Mouse (Mus musculus) G1E (cell line): ENCODE measurements at regions not wholly inside any gene's neighbourhood (a gene's known extent, or its start where the extent isn't known, plus 50 kb on each side); places are given as distances from the start of the nearest gene placed in this dataset.

Source experiments
- ATAC-seq: 2 replicates; pipeline ENCODE4 v1.8.0; 2016; ENCODE audit warnings: mild to moderate bottlenecking; ENCODE audit not compliant: insufficient number of reproducible peaks, poor library complexity, low FRiP score, severe bottlenecking; ENCODE audit errors: extremely low read depth
- DNase-seq: peaks from one replicate; pipeline ENCODE4 v3.0.0; 2012; ENCODE audit warnings: low spot score
- H3K27me3 ChIP-seq: 2 replicates; pipeline ENCODE4 v1.6.1; 2012; ENCODE audit warnings: mild to moderate bottlenecking, low read length, inconsistent platforms; ENCODE audit not compliant: insufficient read depth
- H3K36me3 ChIP-seq: replicated peaks from 2 replicates; pipeline ENCODE3; 2012; ENCODE audit warnings: mild to moderate bottlenecking, inconsistent platforms
- H3K4me1 ChIP-seq: 2 replicates; pipeline ENCODE4 v1.6.1; 2012; ENCODE audit warnings: low read depth, low read length, inconsistent platforms, mixed read lengths; ENCODE audit not compliant: insufficient read depth
- H3K4me3 ChIP-seq: 2 replicates; pipeline ENCODE4 v1.5.1; 2012; ENCODE audit warnings: low read depth, mild to moderate bottlenecking, inconsistent platforms, low read length, moderate library complexity, mixed read lengths
- H3K9me3 ChIP-seq: replicated peaks from 2 replicates; pipeline ENCODE4 v1.6.1; 2012; ENCODE audit warnings: inconsistent platforms
- CTCF ChIP-seq: IDR thresholded peaks from 2 replicates; pipeline ENCODE4 v1.5.1; 2012; ENCODE audit warnings: low read depth, low read length, inconsistent platforms, mixed read lengths
- GATA1 ChIP-seq: IDR thresholded peaks from 2 replicates; pipeline ENCODE4 v1.6.1; 2012; ENCODE audit warnings: borderline replicate concordance, low read length, inconsistent platforms, mixed read lengths
- GATA2 ChIP-seq: IDR thresholded peaks from 2 replicates; pipeline ENCODE4 v1.6.1; 2012; ENCODE audit warnings: low read depth, low read length, inconsistent platforms, borderline replicate concordance
- POLR2AphosphoS5 ChIP-seq: IDR thresholded peaks from 2 replicates; pipeline ENCODE4 v1.6.1; 2012; ENCODE audit warnings: low read depth, low read length, inconsistent platforms; ENCODE audit not compliant: insufficient replicate concordance
- TAL1 ChIP-seq: conservative IDR thresholded peaks from 2 replicates; pipeline ENCODE4 v1.6.1; 2012; ENCODE audit warnings: low read depth, low read length, inconsistent platforms, mixed read lengths

- no peak for ATAC-seq
- no peaks in the 10 kb centered on the region for H3K36me3 ChIP-seq
- TF ChIP-seq POLR2AphosphoS5 (no peak), GATA1 (no peak), TAL1 (no peak), GATA2 (no peak), CTCF (no peak)
Observed at GRCm38 (mm10) chr14:97478236-97478635, 691.3 kb downstream of the Dach1 start.

GRCm38 (mm10) chr14:97450525-97451235 is 718.9 kb downstream of the Dach1 start:
- no peaks in the 10 kb centered on the region for H3K36me3 ChIP-seq
- H3K4me1 ChIP-seq, result no peaks in the 10 kb centered on the region
- H3K4me3 ChIP-seq, result no peak overlapping the region
- H3K9me3 ChIP-seq, result peaks cover 6% of the 10 kb centered on the region
- ATAC-seq, result no peak
- TF ChIP-seq POLR2AphosphoS5 (no peak), CTCF (no peak), TAL1 (no peak), GATA1 (no peak), GATA2 (no peak)
- no peaks in the 10 kb centered on the region for H3K27me3 ChIP-seq
- no peak for DNase-seq

More at GRCm38 (mm10) chr14:97478236-97478635, 691.3 kb downstream of the Dach1 start:
- Histone ChIP-seq H3K27me3 (no peaks in the 10 kb centered on the region), H3K4me1 (no peaks in the 10 kb centered on the region), H3K9me3 (no peaks in the 10 kb centered on the region), H3K4me3 (no peak overlapping the region)
- no peak for DNase-seq

- no peak for ATAC-seq
Observed at GRCm38 (mm10) chr14:97448617-97449016, 720.9 kb downstream of the Dach1 start.

GRCm38 (mm10) chr14:97446793-97447192 is 722.8 kb downstream of the Dach1 start:
- Histone ChIP-seq H3K9me3 (peaks cover 9% of the 10 kb centered on the region), H3K4me1 (no peaks in the 10 kb centered on the region), H3K27me3 (no peaks in the 10 kb centered on the region), H3K4me3 (no peak overlapping the region), H3K36me3 (no peaks in the 10 kb centered on the region)
- ATAC-seq (no peak), DNase-seq (no peak)
- TF ChIP-seq POLR2AphosphoS5 (no peak), GATA1 (no peak), CTCF (no peak), GATA2 (no peak), TAL1 (no peak)

More at GRCm38 (mm10) chr14:97448617-97449016, 720.9 kb downstream of the Dach1 start:
- DNase-seq, result no peak
- Histone ChIP-seq H3K4me1 (no peaks in the 10 kb centered on the region), H3K9me3 (peaks cover 9% of the 10 kb centered on the region), H3K36me3 (no peaks in the 10 kb centered on the region), H3K4me3 (no peak overlapping the region), H3K27me3 (no peaks in the 10 kb centered on the region)
- TF ChIP-seq TAL1, result no peak
- no peak for TF ChIP-seq GATA1

GRCm38 (mm10) chr14:97440326-97440725 is 729.2 kb downstream of the Dach1 start:
- Histone ChIP-seq H3K4me3 (no peak overlapping the region), H3K4me1 (no peaks in the 10 kb centered on the region), H3K9me3 (peaks cover 3% of the 10 kb centered on the region; the same call in 1 of the 2 replicates), H3K27me3 (no peaks in the 10 kb centered on the region), H3K36me3 (no peaks in the 10 kb centered on the region)
- TF ChIP-seq POLR2AphosphoS5, result no peak
- TF ChIP-seq TAL1, result no peak
- no peak for TF ChIP-seq GATA1
- no peak for TF ChIP-seq GATA2
- no peak for TF ChIP-seq CTCF
- DNase-seq (no peak), ATAC-seq (no peak)

- no peak overlapping the region for H3K4me3 ChIP-seq
- no peaks in the 10 kb centered on the region for H3K4me1 ChIP-seq
- no peak for DNase-seq
- TF ChIP-seq GATA1, result no peak
- TF ChIP-seq GATA2, result no peak
- TF ChIP-seq POLR2AphosphoS5, result no peak
- TF ChIP-seq TAL1, result no peak
- no peak for TF ChIP-seq CTCF
- H3K36me3 ChIP-seq, result no peaks in the 10 kb centered on the region
- no peak for ATAC-seq
- H3K9me3 ChIP-seq, result no peaks in the 10 kb centered on the region
- no peaks in the 10 kb centered on the region for H3K27me3 ChIP-seq
Observed at GRCm38 (mm10) chr14:97435453-97436233, 733.9 kb downstream of the Dach1 start.
